Mouse (Mus musculus): ENCODE measurements around the gene Tbp. TPM values are rescaled to one million over a fixed set of nuclear protein-coding genes. Genes with fewer than 3 reads are reported as not detected.
A peak's percentile ranks its signal among the peaks of the same experiment; 100 is the strongest.

The Tbp gene
- total and polyA plus RNA-seq, 2 experiments from 2014 or later = 43.9 to 49.3 TPM

DNA sequence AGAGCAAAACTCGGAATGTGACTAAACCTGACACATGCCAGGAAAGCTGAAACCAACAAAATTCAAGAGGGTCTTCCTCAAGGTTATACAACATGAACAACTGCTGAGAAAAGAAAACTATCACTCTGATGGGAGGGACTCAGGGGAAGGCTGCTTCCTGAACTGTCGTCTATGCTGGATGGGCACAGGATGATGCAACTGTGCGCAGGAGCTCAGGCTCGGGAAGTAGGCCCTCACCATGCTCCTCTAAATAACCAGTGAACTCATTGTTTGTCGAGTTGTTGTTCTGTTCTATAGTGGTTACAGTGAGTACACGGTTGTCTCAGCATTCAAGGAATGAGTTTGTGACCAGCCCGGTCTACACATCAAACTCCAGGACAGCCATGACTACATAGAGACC lies 9.1 kb upstream of the Tbp start:
- H3K4me3 ChIP-seq (ENCODE audit: low read depth, low read length) = no peak overlapping the region
- no peak for TF ChIP-seq CTCF (IDR thresholded peaks at IDR 0.05; ENCODE audit: low read depth)
- no peaks in the 10 kb centered on the region for H3K9me3 ChIP-seq (ENCODE audit: low read length)
- 93% methylated on average over 7 of the region's 7 CpGs for WGBS
- ATAC-seq (no peak), DNase-seq (no peak)
- no peak overlapping the region for H3K4me2 ChIP-seq (ENCODE audit: low read depth)
- H3K27ac ChIP-seq (ENCODE audit: low read depth, low read length) = no peak overlapping the region
- H3K27me3 ChIP-seq (ENCODE audit: insufficient read depth, low read length) = no peaks in the 10 kb centered on the region
- peaks cover 45% of the 10 kb centered on the region for H3K36me3 ChIP-seq (ENCODE audit: insufficient read depth)
- H3K4me1 ChIP-seq (ENCODE audit: insufficient read depth) = no peaks in the 10 kb centered on the region
- H3K9ac ChIP-seq = no peak overlapping the region

DNA sequence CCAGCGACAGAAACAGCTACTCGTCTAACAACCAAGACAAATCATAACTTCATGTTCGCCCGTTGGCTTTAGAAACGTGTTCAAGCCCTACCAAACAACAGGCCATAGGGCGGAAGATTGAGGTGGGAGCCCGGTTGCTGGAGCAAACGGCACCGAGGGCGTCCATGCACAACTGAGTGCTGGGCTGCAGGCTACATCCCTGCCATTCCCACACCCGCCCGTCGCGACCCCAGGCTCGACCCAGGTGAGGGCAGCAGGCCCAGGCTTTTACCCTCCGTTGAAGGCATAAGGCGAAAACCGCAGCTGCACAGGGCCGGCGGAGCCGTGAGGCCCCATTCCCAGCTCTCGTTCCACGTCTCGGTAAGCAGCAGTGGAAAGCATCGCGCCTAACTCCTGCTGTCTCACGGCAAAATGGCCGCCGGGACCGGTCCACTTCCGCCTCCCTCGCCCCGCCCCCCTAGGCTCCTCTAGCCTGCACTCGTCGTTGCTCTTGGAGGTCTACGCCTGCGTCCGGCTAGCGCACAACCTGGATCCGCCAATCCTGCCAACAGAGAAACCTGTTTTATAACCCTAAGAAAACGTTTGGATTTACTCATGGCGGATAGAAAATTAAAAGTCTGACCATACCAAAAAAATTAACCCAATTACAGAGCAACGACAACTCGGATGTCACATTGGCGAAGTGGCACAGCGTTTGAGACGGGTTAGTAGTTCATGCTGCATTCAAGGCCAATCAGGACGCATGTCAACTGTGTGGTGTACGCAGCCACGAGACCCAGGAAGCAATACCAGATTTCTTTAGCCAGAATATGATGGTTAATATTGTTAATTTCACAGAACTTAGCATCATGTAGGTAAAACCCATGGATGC lies 1.6 kb upstream of the Tbp start:
- Histone ChIP-seq H3K27me3 (ENCODE audit: insufficient read depth, low read length) (no peaks in the 10 kb centered on the region), H3K4me2 (ENCODE audit: low read depth) (peak overlapping the region; percentile 80), H3K36me3 (ENCODE audit: insufficient read depth) (peaks cover 16% of the 10 kb centered on the region), H3K9me3 (ENCODE audit: low read length) (no peaks in the 10 kb centered on the region), H3K9ac (peak overlapping the region; percentile 81), H3K4me3 (ENCODE audit: low read depth, low read length) (peak overlapping the region; percentile 82), H3K4me1 (ENCODE audit: insufficient read depth) (peaks cover 31% of the 10 kb centered on the region), H3K27ac (ENCODE audit: low read depth, low read length) (peak overlapping the region; percentile 95)
- DNase-seq (peak; percentile 94), ATAC-seq (peak; percentile 95)
- TF ChIP-seq CTCF (IDR thresholded peaks at IDR 0.05; ENCODE audit: low read depth) = peak; percentile 18; the same call in 1 of the 2 replicates
- WGBS = 1% methylated on average over 50 of the region's 50 CpGs

DNA sequence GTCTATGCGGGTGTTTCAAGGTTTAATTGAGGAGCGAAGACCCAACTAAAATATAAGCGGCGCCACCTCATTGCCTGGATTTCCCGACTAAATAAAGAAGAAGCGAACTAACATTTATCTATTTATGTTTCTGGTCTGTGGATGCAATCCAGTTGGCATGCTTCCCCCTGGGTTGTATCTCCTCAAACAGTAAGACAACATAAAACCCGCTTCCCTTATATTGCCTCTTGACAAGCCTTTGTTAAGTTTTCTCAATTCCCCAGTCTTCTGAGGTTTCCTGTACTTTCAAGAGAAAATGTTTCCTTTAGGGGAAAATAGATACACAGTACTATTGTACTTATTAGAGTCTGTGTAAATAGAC lies 955 bp upstream of the Tbp start:
- Histone ChIP-seq H3K27ac (ENCODE audit: low read depth, low read length) (peak overlapping the region; percentile 95), H3K36me3 (ENCODE audit: insufficient read depth) (peaks cover 13% of the 10 kb centered on the region; the same call in 1 of the 2 replicates), H3K4me2 (ENCODE audit: low read depth) (peak overlapping the region; percentile 80), H3K9ac (peak overlapping the region; percentile 81), H3K9me3 (ENCODE audit: low read length) (no peaks in the 10 kb centered on the region), H3K4me3 (ENCODE audit: low read depth, low read length) (peak overlapping the region; percentile 82), H3K27me3 (ENCODE audit: insufficient read depth, low read length) (no peaks in the 10 kb centered on the region), H3K4me1 (ENCODE audit: insufficient read depth) (peaks cover 31% of the 10 kb centered on the region)
- 46% methylated on average over 7 of the region's 7 CpGs for WGBS
- TF ChIP-seq CTCF (IDR thresholded peaks at IDR 0.05; ENCODE audit: low read depth) = no peak
- ATAC-seq = no peak
- no peak for DNase-seq

DNA sequence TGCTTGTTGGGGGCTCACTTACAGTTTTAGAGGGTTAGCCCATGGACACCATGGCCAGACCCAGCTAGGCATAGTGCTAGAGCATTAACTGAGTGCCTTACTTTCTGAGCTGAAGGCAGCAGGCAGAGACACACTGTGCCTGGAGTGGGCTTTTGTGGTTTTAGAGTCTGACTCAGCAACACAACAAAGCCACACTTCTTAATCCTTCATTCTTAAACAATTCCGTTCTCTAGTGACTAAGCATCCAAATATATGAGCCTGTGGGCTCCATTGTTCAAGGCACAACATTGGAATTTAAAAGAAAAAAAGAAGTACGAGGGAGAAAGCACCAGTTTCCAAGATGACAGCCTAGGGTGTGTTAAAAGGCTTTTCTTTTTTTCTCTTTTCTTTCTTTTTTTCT lies 11.0 kb downstream of the Tbp start:
- DNase-seq = no peak
- no peak for TF ChIP-seq CTCF (IDR thresholded peaks at IDR 0.05; ENCODE audit: low read depth)
- Histone ChIP-seq H3K4me3 (ENCODE audit: low read depth, low read length) (no peak overlapping the region), H3K27me3 (ENCODE audit: insufficient read depth, low read length) (no peaks in the 10 kb centered on the region), H3K4me1 (ENCODE audit: insufficient read depth) (no peaks in the 10 kb centered on the region), H3K9me3 (ENCODE audit: low read length) (no peaks in the 10 kb centered on the region), H3K9ac (no peak overlapping the region), H3K27ac (ENCODE audit: low read depth, low read length) (no peak overlapping the region), H3K36me3 (ENCODE audit: insufficient read depth) (peaks cover 80% of the 10 kb centered on the region), H3K4me2 (ENCODE audit: low read depth) (no peak overlapping the region)
- 70% methylated on average over 2 of the region's 2 CpGs for WGBS
- no peak for ATAC-seq

DNA sequence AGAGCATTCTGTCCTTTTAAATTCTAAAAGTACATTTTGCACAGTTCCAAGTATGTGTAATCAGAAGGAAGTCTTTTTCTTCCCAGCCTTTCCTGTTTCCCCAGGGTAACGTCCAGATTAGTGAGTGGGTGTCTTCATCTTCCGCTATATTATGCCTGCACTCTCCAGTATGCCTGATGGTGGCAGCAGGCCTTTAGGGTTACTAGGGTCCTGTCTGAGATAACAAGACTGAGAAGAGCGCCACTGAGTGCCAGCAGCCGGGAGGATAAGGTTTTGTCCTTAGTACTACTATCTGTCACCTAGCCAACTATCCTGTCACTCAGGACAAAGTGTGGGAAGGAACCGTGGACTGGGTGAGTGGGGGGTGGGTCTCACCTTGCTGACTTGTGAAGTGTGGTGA lies 18.1 kb downstream of the Tbp start:
- Histone ChIP-seq H3K4me1 (ENCODE audit: insufficient read depth) (no peaks in the 10 kb centered on the region), H3K27me3 (ENCODE audit: insufficient read depth, low read length) (no peaks in the 10 kb centered on the region), H3K9me3 (ENCODE audit: low read length) (no peaks in the 10 kb centered on the region), H3K9ac (no peak overlapping the region), H3K4me3 (ENCODE audit: low read depth, low read length) (no peak overlapping the region), H3K4me2 (ENCODE audit: low read depth) (no peak overlapping the region), H3K36me3 (ENCODE audit: insufficient read depth) (peaks cover 82% of the 10 kb centered on the region), H3K27ac (ENCODE audit: low read depth, low read length) (no peak overlapping the region)
- ATAC-seq (0 out of 2 replicates have a peak, but pooled peaks have one; percentile 23), DNase-seq (no peak)
- TF ChIP-seq CTCF (IDR thresholded peaks at IDR 0.05; ENCODE audit: low read depth) = 0 out of 2 replicates have a peak, but pooled peaks have one; percentile 17
- 72% methylated on average over 5 of the region's 5 CpGs for WGBS

DNA sequence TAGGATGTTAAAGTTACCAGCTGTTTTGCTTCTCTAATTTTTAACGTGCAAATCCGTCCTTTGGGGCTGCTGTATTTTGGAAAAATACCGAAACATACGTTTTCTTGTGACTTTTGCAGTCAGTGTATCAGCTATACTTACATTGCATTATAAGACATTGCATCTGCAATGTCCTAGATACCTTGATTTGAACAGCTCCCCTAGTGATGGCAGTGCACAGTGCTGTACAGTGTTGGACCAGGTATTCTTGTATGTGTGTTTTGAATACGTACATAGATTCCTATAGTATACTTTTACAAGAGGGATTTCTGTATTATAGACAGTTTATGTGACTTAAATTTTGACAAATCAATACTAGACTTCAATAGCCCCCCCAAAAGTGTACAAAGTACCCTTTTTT lies 18.5 kb downstream of the Tbp start:
- Histone ChIP-seq H3K9me3 (ENCODE audit: low read length) (no peaks in the 10 kb centered on the region), H3K4me2 (ENCODE audit: low read depth) (no peak overlapping the region), H3K27me3 (ENCODE audit: insufficient read depth, low read length) (no peaks in the 10 kb centered on the region), H3K27ac (ENCODE audit: low read depth, low read length) (no peak overlapping the region), H3K9ac (no peak overlapping the region), H3K36me3 (ENCODE audit: insufficient read depth) (peaks cover 86% of the 10 kb centered on the region), H3K4me1 (ENCODE audit: insufficient read depth) (no peaks in the 10 kb centered on the region), H3K4me3 (ENCODE audit: low read depth, low read length) (no peak overlapping the region)
- 95% methylated on average over 5 of the region's 5 CpGs for WGBS
- peak; percentile 60 for ATAC-seq
- TF ChIP-seq CTCF (IDR thresholded peaks at IDR 0.05; ENCODE audit: low read depth) = peak; percentile 45
- no peak for DNase-seq

DNA sequence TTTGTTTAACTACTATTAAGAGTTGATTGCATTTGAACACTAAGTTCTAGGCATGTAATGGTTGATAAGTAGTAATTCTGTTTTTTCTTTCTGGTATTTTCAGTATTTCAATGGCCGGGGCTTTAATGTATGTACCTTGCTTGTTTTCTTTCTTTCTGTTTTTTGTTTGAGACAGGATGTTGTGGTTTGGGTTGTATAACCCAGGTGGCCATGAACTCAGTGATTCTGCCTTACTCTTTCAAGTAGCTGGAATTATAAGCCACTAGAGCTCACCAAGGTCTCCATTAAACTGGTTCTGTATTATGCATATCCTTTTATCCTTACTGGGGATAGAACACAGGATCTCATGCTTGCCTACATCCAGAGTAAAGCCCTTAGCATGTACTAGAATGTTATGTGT lies 19.1 kb downstream of the Tbp start:
- TF ChIP-seq CTCF (IDR thresholded peaks at IDR 0.05; ENCODE audit: low read depth) = no peak
- no peaks in the 10 kb centered on the region for H3K4me1 ChIP-seq (ENCODE audit: insufficient read depth)
- H3K27ac ChIP-seq (ENCODE audit: low read depth, low read length) = no peak overlapping the region
- peaks cover 83% of the 10 kb centered on the region for H3K36me3 ChIP-seq (ENCODE audit: insufficient read depth)
- WGBS = 97% methylated on average over 1 of the region's 1 CpGs
- H3K27me3 ChIP-seq (ENCODE audit: insufficient read depth, low read length) = no peaks in the 10 kb centered on the region
- H3K4me2 ChIP-seq (ENCODE audit: low read depth) = no peak overlapping the region
- no peak overlapping the region for H3K4me3 ChIP-seq (ENCODE audit: low read depth, low read length)
- no peak overlapping the region for H3K9ac ChIP-seq
- no peaks in the 10 kb centered on the region for H3K9me3 ChIP-seq (ENCODE audit: low read length)
- DNase-seq (no peak), ATAC-seq (no peak)
